Mouse (Mus musculus) kidney, adult 2 months (tissue): ENCODE results near the gene Akap1.

ENCODE experiments used
- CTCF ChIP-seq: fragments of 200-500 bp; conservative IDR thresholded peaks from 2 replicates; pipeline ENCODE4 v1.5.1; 2011; ENCODE audit warnings: low read depth, mild to moderate bottlenecking, control low read depth, low read length, moderate library complexity, mixed read lengths; ENCODE audit not compliant: insufficient read depth, insufficient read length
- POLR2A ChIP-seq: fragments of 200-500 bp; IDR thresholded peaks from one replicate; pipeline ENCODE4 v1.6.1; 2011; ENCODE audit warnings: low read depth, low read length, control low read depth

DNA sequence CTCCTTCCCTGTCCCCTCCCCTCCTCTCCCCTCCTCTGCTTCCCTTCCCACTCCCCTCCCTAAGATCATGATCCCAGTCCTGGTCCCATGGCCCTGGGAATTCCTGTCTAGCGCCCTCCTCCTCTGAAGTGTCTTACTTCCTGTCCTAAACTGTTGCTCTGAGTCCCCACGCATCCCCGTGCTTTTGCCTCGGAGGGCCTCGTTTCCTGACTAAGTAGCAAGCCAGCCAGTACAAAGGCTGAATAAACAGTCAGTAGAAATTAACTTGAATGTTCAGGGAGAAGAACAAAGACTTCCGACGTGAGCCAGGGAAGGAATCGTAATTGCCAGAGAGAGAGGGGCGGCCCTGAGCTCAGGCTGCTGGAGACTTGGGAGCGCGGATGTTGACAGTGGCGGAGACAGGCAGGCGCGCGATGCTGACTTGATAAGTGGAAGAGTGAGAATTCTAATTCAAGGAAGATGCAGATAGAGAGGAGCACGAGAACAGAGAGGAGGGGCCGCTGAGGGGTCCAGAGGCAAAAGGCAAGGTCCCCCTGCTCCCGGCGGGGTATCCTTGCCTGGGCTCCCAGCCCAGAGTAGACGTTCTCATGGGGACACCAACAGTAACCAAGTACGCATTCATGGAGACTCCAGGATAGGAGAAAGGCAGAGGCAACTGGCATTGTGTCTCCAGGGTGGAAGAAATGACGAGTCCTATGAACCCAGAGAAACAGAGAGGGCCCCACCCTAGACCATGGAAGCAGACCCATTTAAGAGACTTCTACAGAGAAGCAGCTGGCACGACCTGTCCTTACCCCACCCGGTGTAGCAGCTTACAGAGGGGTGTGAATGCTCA lies 43.4 kb downstream of the Akap1 start:
- TF ChIP-seq CTCF = no peak
- TF ChIP-seq POLR2A = no peak
